Mouse (Mus musculus): ENCODE results near the gene Ndel1.

DNA sequence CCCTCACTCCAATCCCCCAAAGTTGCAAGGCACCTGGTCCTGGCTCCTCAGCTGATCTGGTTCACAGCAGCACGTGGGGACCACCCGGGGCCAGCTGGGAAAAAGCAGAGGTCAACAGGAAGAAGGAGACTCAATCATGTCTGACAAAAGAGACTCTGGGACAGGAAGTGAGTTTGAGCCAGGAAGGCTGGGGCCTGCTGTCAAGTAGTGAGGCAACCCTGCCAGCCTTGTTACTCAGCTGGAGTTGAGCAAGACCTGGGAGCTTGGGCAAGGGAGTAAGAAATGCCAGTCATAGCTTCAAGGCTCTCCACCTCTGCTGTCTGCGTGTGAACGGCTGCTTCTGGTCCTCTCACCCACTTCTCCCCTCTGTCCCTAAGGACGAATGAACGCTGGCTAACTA, at the start of gene Ndel1:
- no peak for TF ChIP-seq ZC3H11A (IDR thresholded peaks at IDR 0.05; ENCODE audit: low read depth, low read length)
- no peak for TF ChIP-seq CTCF (conservative IDR thresholded peaks at IDR 0.05 in 1 of 2, IDR thresholded peaks at IDR 0.05 in 1 of 2; ENCODE audit: low read depth in 2 of 2, low read length in 2 of 2)
- TF ChIP-seq MAX (IDR thresholded peaks at IDR 0.05; ENCODE audit: low read length), result no peak
- no peak for TF ChIP-seq E2F4 (IDR thresholded peaks at IDR 0.05; ENCODE audit: insufficient replicate concordance, low read depth, low read length)
- TF ChIP-seq EP300 (IDR thresholded peaks at IDR 0.05; ENCODE audit: low read length), result no peak
- no peak for TF ChIP-seq RAD21 (IDR thresholded peaks at IDR 0.05; ENCODE audit: low read depth, low read length)
- TF ChIP-seq RCOR1 (conservative IDR thresholded peaks at IDR 0.05; ENCODE audit: low read depth, low read length), result no peak
- no peak for TF ChIP-seq MAZ (IDR thresholded peaks at IDR 0.05; ENCODE audit: low read depth, low read length)
- TF ChIP-seq ELF1 (IDR thresholded peaks at IDR 0.05; ENCODE audit: low read depth, low read length), result peak; percentile 22; the same call in 1 of the 2 replicates
- no peak for TF ChIP-seq ZNF384 (IDR thresholded peaks at IDR 0.05; ENCODE audit: low read depth, low read length)
- no peak for TF ChIP-seq ETS1 (conservative IDR thresholded peaks at IDR 0.05; ENCODE audit: low read depth, low read length)
- no peak for TF ChIP-seq UBTF (IDR thresholded peaks at IDR 0.05; ENCODE audit: low read depth, low read length)
- no peak for TF ChIP-seq MAFK (IDR thresholded peaks at IDR 0.05; ENCODE audit: insufficient replicate concordance, low read length)
- no peak for TF ChIP-seq POLR2A (IDR thresholded peaks at IDR 0.05; ENCODE audit: low read depth, low read length)
